Mouse (Mus musculus) liver, embryonic 14.5 days (tissue): ENCODE measurements around the gene Tceanc.

Experiments used
- CTCF ChIP-seq: IDR thresholded peaks from 2 replicates; pipeline ENCODE4 v1.5.1; 2016; ENCODE audit warnings: antibody characterized with exemption, low read depth, control low read depth
- EP300 ChIP-seq: IDR thresholded peaks from 2 replicates; pipeline ENCODE4 v1.6.1; 2016; ENCODE audit warnings: antibody characterized with exemption, low read depth

GRCm38 (mm10) chrX:166478631-166479364 lies 39.6 kb downstream of the Tceanc start:
- TF ChIP-seq CTCF, result no peak
- TF ChIP-seq EP300, result no peak
